Mouse (Mus musculus): ENCODE measurements around the gene Slc36a2. TPM values are rescaled to one million over a fixed set of nuclear protein-coding genes. Genes with fewer than 3 reads are reported as not detected.

Gene Slc36a2
- polyA plus RNA-seq, 1 experiment: not detected

GRCm38 (mm10) chr11:55151608-55152007 lies 33.3 kb downstream of the Slc36a2 start, which contains the start of gene Slc36a3:
Slc36a3 (minus strand) TSS chr11:55151708.
- H3K27ac ChIP-seq (ENCODE audit: insufficient read depth, low read length): no peak within 1 kb of the TSS
- H3K27me3 ChIP-seq (ENCODE audit: control insufficient read depth, insufficient read depth, low read length, poor library complexity, severe bottlenecking): no peaks in the 10 kb centered on the region
- no peak within 1 kb of the TSS for H3K9ac ChIP-seq (ENCODE audit: low read depth, poor library complexity, severe bottlenecking)
- no peaks in the 10 kb centered on the region for H3K36me3 ChIP-seq (ENCODE audit: control insufficient read depth, insufficient read depth, low read length, poor library complexity, severe bottlenecking)
- no peak within 1 kb of the TSS for H3K4me3 ChIP-seq (ENCODE audit: low read depth, low read length)
- H3K9me3 ChIP-seq (replicated peaks; ENCODE audit: control insufficient read depth, insufficient read depth, low read length, poor library complexity, severe bottlenecking): no peaks in the 10 kb centered on the region
- peaks cover 5% of the 10 kb centered on the region for H3K4me1 ChIP-seq (ENCODE audit: control insufficient read depth, insufficient read depth, low read length)
- TF ChIP-seq POLR2A (IDR thresholded peaks at IDR 0.05; ENCODE audit: insufficient read depth, low read length) (no peak), CTCF (IDR thresholded peaks at IDR 0.05; ENCODE audit: low read depth, low read length) (no peak), EP300 (IDR thresholded peaks at IDR 0.05; ENCODE audit: insufficient read depth, low read depth, low read length) (no peak)

- no peaks in the 10 kb centered on the region for H3K27me3 ChIP-seq (ENCODE audit: control insufficient read depth, insufficient read depth, low read length, poor library complexity, severe bottlenecking)
- TF ChIP-seq POLR2A (IDR thresholded peaks at IDR 0.05; ENCODE audit: insufficient read depth, low read length): no peak
- no peak for TF ChIP-seq EP300 (IDR thresholded peaks at IDR 0.05; ENCODE audit: insufficient read depth, low read depth, low read length)
- no peak for TF ChIP-seq CTCF (IDR thresholded peaks at IDR 0.05; ENCODE audit: low read depth, low read length)
- H3K36me3 ChIP-seq (ENCODE audit: control insufficient read depth, insufficient read depth, low read length, poor library complexity, severe bottlenecking): no peaks in the 10 kb centered on the region
- peaks cover 5% of the 10 kb centered on the region for H3K4me1 ChIP-seq (ENCODE audit: control insufficient read depth, insufficient read depth, low read length)
- H3K27ac ChIP-seq (ENCODE audit: insufficient read depth, low read length): no peak overlapping the region
- H3K9ac ChIP-seq (ENCODE audit: low read depth, poor library complexity, severe bottlenecking): no peak overlapping the region
- no peaks in the 10 kb centered on the region for H3K9me3 ChIP-seq (replicated peaks; ENCODE audit: control insufficient read depth, insufficient read depth, low read length, poor library complexity, severe bottlenecking)
- no peak overlapping the region for H3K4me3 ChIP-seq (ENCODE audit: low read depth, low read length)
Measured at GRCm38 (mm10) chr11:55148461-55148860, 36.4 kb downstream of the Slc36a2 start.

GRCm38 (mm10) chr11:55147423-55147822 lies 37.5 kb downstream of the Slc36a2 start:
- H3K4me3 ChIP-seq (ENCODE audit: low read depth, low read length): no peak overlapping the region
- no peaks in the 10 kb centered on the region for H3K27me3 ChIP-seq (ENCODE audit: control insufficient read depth, insufficient read depth, low read length, poor library complexity, severe bottlenecking)
- H3K27ac ChIP-seq (ENCODE audit: insufficient read depth, low read length): peak overlapping the region; percentile 22; the same call in 1 of the 2 replicates
- H3K36me3 ChIP-seq (ENCODE audit: control insufficient read depth, insufficient read depth, low read length, poor library complexity, severe bottlenecking): no peaks in the 10 kb centered on the region
- H3K9ac ChIP-seq (ENCODE audit: low read depth, poor library complexity, severe bottlenecking): no peak overlapping the region
- H3K4me1 ChIP-seq (ENCODE audit: control insufficient read depth, insufficient read depth, low read length): peaks cover 5% of the 10 kb centered on the region
- no peaks in the 10 kb centered on the region for H3K9me3 ChIP-seq (replicated peaks; ENCODE audit: control insufficient read depth, insufficient read depth, low read length, poor library complexity, severe bottlenecking)
- TF ChIP-seq POLR2A (IDR thresholded peaks at IDR 0.05; ENCODE audit: insufficient read depth, low read length) (no peak), CTCF (IDR thresholded peaks at IDR 0.05; ENCODE audit: low read depth, low read length) (no peak), EP300 (IDR thresholded peaks at IDR 0.05; ENCODE audit: insufficient read depth, low read depth, low read length) (no peak)

- no peaks in the 10 kb centered on the region for H3K9me3 ChIP-seq (replicated peaks; ENCODE audit: control insufficient read depth, insufficient read depth, low read length, poor library complexity, severe bottlenecking)
- no peak overlapping the region for H3K27ac ChIP-seq (ENCODE audit: insufficient read depth, low read length)
- H3K4me1 ChIP-seq (ENCODE audit: control insufficient read depth, insufficient read depth, low read length): peaks cover 5% of the 10 kb centered on the region
- no peaks in the 10 kb centered on the region for H3K27me3 ChIP-seq (ENCODE audit: control insufficient read depth, insufficient read depth, low read length, poor library complexity, severe bottlenecking)
- H3K36me3 ChIP-seq (ENCODE audit: control insufficient read depth, insufficient read depth, low read length, poor library complexity, severe bottlenecking): no peaks in the 10 kb centered on the region
- H3K9ac ChIP-seq (ENCODE audit: low read depth, poor library complexity, severe bottlenecking): no peak overlapping the region
- no peak for TF ChIP-seq CTCF (IDR thresholded peaks at IDR 0.05; ENCODE audit: low read depth, low read length)
- no peak for TF ChIP-seq POLR2A (IDR thresholded peaks at IDR 0.05; ENCODE audit: insufficient read depth, low read length)
- peak; percentile 92 for TF ChIP-seq EP300 (IDR thresholded peaks at IDR 0.05; ENCODE audit: insufficient read depth, low read depth, low read length)
- H3K4me3 ChIP-seq (ENCODE audit: low read depth, low read length): no peak overlapping the region
Measured at GRCm38 (mm10) chr11:55146855-55147254, 38.0 kb downstream of the Slc36a2 start.

GRCm38 (mm10) chr11:55144011-55144410 lies 40.9 kb downstream of the Slc36a2 start:
- Histone ChIP-seq H3K4me3 (ENCODE audit: low read depth, low read length) (no peak overlapping the region), H3K27me3 (ENCODE audit: control insufficient read depth, insufficient read depth, low read length, poor library complexity, severe bottlenecking) (no peaks in the 10 kb centered on the region), H3K27ac (ENCODE audit: insufficient read depth, low read length) (no peak overlapping the region), H3K36me3 (ENCODE audit: control insufficient read depth, insufficient read depth, low read length, poor library complexity, severe bottlenecking) (no peaks in the 10 kb centered on the region), H3K9me3 (replicated peaks; ENCODE audit: control insufficient read depth, insufficient read depth, low read length, poor library complexity, severe bottlenecking) (no peaks in the 10 kb centered on the region), H3K4me1 (ENCODE audit: control insufficient read depth, insufficient read depth, low read length) (peaks cover 5% of the 10 kb centered on the region), H3K9ac (ENCODE audit: low read depth, poor library complexity, severe bottlenecking) (no peak overlapping the region)
- TF ChIP-seq EP300 (IDR thresholded peaks at IDR 0.05; ENCODE audit: insufficient read depth, low read depth, low read length): no peak
- no peak for TF ChIP-seq POLR2A (IDR thresholded peaks at IDR 0.05; ENCODE audit: insufficient read depth, low read length)
- TF ChIP-seq CTCF (IDR thresholded peaks at IDR 0.05; ENCODE audit: low read depth, low read length): no peak

- H3K9ac ChIP-seq (ENCODE audit: low read depth, poor library complexity, severe bottlenecking): no peak overlapping the region
- no peak overlapping the region for H3K4me3 ChIP-seq (ENCODE audit: low read depth, low read length)
- no peaks in the 10 kb centered on the region for H3K9me3 ChIP-seq (replicated peaks; ENCODE audit: control insufficient read depth, insufficient read depth, low read length, poor library complexity, severe bottlenecking)
- H3K27ac ChIP-seq (ENCODE audit: insufficient read depth, low read length): no peak overlapping the region
- H3K4me1 ChIP-seq (ENCODE audit: control insufficient read depth, insufficient read depth, low read length): peaks cover 2% of the 10 kb centered on the region
- H3K27me3 ChIP-seq (ENCODE audit: control insufficient read depth, insufficient read depth, low read length, poor library complexity, severe bottlenecking): no peaks in the 10 kb centered on the region
- TF ChIP-seq POLR2A (IDR thresholded peaks at IDR 0.05; ENCODE audit: insufficient read depth, low read length) (no peak), EP300 (IDR thresholded peaks at IDR 0.05; ENCODE audit: insufficient read depth, low read depth, low read length) (no peak), CTCF (IDR thresholded peaks at IDR 0.05; ENCODE audit: low read depth, low read length) (no peak)
- no peaks in the 10 kb centered on the region for H3K36me3 ChIP-seq (ENCODE audit: control insufficient read depth, insufficient read depth, low read length, poor library complexity, severe bottlenecking)
Measured at GRCm38 (mm10) chr11:55141502-55141901, 43.4 kb downstream of the Slc36a2 start.

Measured in ES-Bruce4 (cell line).